Mouse (Mus musculus) left cerebral cortex, postnatal 25 days (tissue): ENCODE data around the gene Ifngr1. TPM values are rescaled to one million over a fixed set of nuclear protein-coding genes. Genes with fewer than 3 reads are reported as not detected.
"Not testable (repeated sequence)": the region's sequence is repeated elsewhere in the genome, so short reads cannot be mapped to it uniquely, and the experiment has no call there.

Source experiments
- DNase-seq, 2 experiments: peaks; one replicate each; pipeline ENCODE4 v3.0.0; 2022; ENCODE audit warnings: low spot score in 2 of 2, mixed read lengths in 1 of 2
- intact Hi-C: fragments of 180-260 bp; cut with DNase I; formaldehyde crosslinking; loops from one replicate; pipeline ENCODE4 v1.15.1; 2025
- total RNA-seq, 2 experiments: library from RNA; stranded (reverse); gene quantifications; 2 replicates each; pipeline ENCODE4 v1.2.3; 2021

Gene Ifngr1
- total RNA-seq, 2 experiments from 2014 or later = 19.9 to 20.9 TPM

DNA sequence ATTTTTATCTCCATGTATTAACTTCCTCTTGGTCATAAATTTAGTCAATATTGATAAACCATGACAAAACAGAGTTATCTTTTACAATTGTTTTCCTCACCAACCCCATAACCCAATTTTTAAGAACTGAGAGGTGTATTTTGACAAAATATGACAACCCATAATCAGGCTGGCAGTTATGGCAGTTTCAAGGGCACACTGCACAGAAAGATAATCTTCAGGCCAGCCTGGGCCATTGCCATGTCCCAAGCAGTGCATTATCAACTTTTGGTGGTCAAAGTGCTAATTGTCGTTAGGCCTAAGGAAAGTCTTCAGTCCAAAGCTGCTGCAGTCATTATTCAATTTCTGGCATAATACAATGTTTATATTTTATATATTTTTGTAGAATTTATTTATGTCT lies 6.9 kb upstream of the Ifngr1 start:
- intact Hi-C loops = no loop called here
- no peak for DNase-seq

DNA sequence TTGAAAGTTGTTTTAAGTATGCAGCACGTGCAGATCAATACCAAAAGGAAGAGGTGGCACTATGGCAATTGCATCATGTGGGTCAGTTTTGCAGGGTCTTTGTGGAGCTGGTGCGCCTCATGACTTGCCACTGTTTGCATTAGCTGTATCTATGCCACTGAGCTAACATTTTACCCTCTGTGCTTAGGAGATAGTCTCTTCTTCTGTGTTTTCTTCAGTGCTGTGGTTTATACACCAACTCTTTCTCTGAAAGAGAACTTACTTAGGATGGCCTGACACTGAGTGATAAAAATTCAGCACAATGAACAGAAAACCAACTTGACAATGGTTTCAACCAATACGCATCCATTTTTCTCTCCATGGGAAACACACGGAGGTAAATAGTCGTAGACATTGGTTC lies 5.9 kb upstream of the Ifngr1 start:
- intact Hi-C loops = no loop called here
- DNase-seq = no peak

DNA sequence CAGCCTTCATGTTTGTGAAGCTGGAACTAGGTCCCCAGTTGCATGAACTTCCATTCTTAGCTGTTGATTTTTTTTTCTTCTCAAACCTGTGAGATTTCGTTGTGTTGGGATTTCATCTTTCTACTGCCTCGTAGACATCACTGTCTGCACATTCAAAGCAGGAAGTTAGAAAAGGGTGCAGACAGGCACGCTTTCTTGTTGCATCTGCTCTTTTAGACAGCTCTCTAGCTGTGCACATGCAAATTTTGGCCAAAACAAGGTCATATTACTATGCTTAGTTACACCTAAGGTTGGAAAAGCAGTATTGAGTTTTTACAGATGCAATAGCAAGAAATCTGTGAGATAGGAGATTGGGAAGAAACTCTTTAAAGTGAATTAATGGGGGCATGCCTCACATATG lies 4.5 kb upstream of the Ifngr1 start:
- intact Hi-C loops = no loop called here
- no peak for DNase-seq

DNA sequence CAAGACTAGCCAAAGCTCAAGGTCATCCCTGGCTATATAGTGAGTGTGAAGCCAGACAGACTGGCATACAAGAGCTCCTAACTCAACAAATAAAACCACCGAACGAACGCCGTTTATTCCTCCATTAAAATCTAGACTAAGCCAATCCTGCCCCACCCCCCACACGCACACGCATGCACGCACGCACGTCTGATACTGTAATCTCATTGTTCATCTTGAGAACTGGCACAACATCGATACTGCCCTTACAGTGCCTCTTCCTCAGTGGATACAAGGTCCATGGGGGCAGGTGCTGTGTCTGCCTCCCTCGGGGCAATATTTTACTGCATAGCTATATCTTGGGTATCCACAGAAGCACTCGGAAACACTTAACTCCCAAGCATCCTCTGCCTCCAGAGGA lies 2.1 kb upstream of the Ifngr1 start:
- intact Hi-C loops = loop anchor here (10.0 kb wide), 1 partner anchor 315 kb away; the partner anchor contains the start of gene Pex7
- DNase-seq = no peak

DNA sequence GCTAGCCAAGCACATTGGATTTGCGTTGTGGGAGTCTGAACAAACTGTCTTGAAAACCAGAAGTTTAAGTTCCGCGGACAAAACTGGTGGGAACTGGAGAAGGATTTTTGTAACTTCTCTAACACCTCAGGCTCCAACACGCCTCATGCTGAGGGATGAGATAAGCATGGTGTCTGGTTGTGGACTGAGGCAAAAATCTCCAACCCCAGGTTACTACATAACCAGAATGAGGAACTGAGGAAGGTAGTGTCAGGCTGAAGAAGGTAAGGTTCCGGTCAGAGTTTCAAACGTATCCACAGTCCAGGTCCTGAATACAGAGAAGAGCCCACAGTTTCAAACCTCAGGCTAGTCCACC lies 486 bp upstream of the Ifngr1 start:
- intact Hi-C loops = loop anchor here (10.0 kb wide), 1 partner anchor 314 kb away; the partner anchor contains the start of gene Pex7

DNA sequence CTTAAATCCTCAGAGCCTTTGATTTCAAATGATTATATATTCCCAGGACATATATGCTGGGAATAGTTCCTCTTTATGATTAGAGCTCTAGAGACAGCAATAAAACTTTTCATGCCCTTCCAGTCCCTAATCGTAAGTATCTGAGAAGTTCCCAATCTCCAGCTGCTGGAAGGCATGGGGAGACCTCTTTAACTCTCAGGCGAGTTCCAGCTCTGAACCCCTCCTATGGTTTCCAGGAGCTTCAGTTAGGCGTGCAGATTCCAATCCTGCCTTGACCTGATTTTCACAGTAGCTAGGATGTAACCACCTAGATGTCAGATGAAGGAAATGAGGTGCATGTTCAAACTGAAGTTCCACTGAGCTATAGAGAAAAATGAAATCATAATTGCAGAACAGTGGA lies 807 bp downstream of the Ifngr1 start:
- intact Hi-C loops = loop anchor here (10.0 kb wide), 1 partner anchor 312 kb away; the partner anchor contains the start of gene Pex7
- DNase-seq = no peak

More for the DNA sequence above, 486 bp upstream of the Ifngr1 start:
- DNase-seq = no peak

DNA sequence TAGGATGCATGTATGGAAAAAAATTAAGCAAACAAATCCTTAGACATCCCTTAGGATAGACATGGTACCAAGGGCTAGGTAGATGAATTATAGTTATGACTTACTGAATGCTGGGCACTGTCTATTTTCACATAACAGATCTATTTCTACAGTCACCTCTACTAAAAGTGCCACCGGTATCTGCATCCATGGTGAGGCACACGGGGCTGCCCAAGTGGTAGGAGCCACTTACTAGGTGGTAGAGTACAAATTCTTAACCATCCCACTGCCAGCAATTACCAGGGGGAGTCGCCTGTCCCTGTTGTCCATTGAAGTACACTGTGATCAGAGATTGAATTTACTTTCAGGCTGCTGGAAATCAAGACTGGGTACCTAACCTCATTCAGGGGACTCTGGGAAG lies 1.5 kb downstream of the Ifngr1 start:
- DNase-seq = no peak
- intact Hi-C loops = loop anchor here (10.0 kb wide), 1 partner anchor 312 kb away; the partner anchor contains the start of gene Pex7

DNA sequence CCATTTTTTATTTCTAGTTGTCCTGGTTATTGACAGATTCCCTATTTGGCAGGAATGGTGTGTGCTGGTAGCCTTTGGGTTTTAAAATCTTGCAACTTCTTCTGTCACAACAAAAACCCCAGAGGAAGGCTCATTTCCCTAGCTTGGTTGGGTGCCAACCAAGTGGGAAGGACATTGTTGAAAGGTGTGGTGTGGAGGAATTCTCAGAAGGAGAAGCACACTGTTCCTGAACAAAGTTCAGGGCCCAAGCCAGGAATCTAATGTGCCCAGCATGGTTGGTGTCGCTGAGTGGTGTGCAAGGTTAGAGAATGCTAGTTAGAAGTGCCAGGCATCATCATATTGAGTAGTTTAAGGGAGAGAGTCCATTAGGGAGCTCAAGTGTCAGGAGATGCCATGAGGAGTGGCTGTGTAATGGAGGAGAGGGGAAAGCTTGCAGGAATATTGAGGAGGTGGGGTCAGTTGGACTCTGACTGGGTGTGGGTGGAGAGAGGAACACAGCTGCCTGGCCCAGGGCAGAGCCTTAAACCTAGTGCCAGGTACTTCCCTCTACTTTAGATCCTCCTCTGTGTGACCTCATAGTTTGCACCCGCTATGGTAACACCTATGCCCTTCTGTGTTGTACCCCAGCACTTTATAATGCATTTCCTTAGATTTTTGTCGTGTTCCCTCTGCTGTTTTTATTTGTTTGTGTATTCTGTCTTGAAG lies 2.6 kb downstream of the Ifngr1 start:
- intact Hi-C loops = loop anchor here (10.0 kb wide), 1 partner anchor 310 kb away; the partner anchor contains the start of gene Pex7
- no peak for DNase-seq

DNA sequence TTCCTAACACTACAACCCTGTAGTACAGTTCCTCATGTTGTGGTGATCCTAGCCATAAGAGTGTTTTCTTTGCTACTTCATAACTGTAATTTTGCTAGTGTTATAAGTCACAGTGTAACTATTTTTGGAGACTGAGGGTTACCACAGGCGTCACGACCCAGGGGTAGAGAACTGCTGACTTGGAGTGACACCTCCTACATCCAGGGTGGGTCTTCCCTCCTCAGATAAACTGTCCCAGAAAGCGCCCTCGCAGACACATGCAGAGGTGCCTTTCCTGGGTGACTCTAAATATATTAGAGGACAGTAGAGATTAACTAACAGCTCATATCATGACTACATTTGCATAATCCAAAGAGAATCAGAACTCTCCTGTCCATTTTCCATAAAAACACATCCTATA lies 5.1 kb downstream of the Ifngr1 start:
- intact Hi-C loops = loop anchor here (10.0 kb wide), 1 partner anchor 308 kb away; the partner anchor contains the start of gene Pex7

DNA sequence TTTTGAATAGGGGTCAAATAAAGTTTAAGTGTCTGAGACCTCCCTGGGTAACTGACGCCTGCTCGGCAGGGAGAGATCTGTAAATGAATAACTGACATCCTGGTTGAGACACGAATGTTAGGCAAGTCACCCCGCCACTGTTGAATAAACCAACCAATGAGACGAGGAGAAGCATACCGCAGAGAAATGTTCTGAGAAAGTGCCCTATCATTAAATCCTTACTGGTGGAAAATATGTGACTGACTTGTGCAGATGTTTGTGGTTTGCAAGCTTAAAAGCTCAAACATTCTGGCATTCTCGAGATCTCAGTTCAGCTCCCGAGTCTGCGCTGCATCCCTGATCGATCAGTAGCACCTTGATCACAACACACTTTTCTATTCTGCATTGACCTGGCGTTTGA lies 6.3 kb downstream of the Ifngr1 start:
- no peak for DNase-seq
- intact Hi-C loops = loop anchor here (10.0 kb wide), 1 partner anchor 307 kb away; the partner anchor contains the start of gene Pex7

More for the DNA sequence above, 5.1 kb downstream of the Ifngr1 start:
- DNase-seq = no peak

DNA sequence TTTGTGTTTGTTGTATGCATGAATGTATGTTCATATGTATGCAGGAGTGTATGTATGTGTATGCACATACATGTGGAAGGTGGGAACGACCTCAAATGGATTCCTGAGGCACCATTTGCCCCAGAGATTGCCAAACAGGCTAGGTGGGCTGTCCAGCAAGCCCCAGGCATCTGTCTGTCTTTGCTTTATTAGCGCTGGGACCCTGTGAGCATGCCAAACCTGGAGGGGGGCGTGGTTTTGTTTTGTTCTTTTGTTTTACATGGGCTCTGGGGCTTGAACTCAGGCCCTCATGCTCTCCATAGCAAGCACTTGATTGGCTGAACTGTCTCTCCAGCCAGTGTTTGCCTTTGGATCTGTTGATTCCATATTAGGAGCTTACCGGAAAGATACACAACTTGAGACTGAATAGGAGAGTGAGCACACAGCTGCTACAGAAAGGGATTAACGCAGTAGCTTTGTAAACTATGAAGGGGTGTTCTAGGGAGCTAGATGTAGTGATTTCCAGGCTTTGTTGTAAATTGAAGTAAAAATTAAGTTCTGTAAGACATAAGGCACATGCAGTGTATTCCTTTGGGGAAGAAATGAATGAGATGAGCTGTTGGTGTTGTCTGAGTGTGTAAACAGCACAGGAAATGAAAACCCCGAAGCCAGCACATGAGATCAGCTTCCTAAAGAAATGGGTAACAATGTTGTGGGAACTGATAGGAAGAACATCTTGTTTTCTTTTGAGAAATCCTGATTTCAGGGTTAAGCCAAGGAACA lies 7.8 kb downstream of the Ifngr1 start:
- intact Hi-C loops = loop anchor here (10.0 kb wide), 1 partner anchor 305 kb away; the partner anchor contains the start of gene Pex7
- no peak for DNase-seq

DNA sequence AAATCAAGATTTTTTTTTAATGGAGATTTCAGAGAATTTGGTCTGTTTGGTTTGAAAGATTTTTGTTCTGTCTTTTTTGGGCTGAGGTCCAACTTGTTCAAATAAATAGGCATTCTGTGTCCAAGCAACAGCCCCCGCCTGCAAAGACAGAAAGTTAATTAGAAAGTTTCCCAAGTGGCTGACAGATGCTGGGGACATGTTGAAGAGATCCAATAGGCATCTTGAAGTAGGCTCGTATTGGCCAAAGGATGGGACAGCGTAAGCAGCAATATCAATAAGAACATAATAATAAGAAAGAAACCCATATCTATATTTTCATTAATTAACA lies 8.3 kb downstream of the Ifngr1 start:
- intact Hi-C loops = no loop called here
- DNase-seq = no peak

DNA sequence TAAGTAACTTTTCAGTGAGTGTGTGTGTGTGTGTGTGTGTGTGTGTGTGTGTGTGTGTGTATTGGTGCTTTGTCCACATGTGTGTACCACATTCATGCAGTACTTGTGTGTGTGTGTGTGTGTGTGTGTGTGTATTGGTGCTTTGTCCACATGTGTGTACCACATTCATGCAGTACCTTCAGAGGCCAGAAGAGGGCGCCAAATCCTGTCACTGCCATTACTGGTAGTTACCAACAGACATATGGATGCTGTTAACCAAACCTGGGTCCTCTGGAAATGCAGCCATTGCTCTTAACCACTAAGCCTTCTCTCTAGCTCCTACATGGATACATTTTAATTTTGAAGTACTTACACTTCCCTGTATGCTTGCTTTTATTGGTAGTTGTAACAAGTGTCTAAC lies 9.8 kb downstream of the Ifngr1 start:
- intact Hi-C loops, DNase-seq: not testable (repeated sequence)

DNA sequence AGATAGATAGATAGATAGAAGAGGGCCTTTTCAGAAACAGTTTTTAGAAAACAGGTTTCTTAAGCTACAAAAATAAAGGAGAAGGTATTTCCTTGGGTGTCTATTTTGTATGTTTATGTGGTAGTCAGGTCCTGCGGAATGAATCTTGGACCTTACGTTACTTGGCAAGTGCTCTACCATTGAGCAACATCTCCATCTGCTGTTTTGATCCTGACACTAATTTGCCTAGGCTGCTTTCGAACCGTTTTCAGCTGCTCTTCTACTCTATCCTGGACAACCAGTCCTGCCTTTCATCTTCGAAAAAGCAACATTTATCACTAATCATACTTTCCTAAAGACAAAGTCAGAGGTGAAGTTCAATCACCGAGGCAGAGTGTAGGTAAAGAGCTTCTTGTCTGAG lies 11.5 kb downstream of the Ifngr1 start:
- intact Hi-C loops = no loop called here
- DNase-seq = no peak

DNA sequence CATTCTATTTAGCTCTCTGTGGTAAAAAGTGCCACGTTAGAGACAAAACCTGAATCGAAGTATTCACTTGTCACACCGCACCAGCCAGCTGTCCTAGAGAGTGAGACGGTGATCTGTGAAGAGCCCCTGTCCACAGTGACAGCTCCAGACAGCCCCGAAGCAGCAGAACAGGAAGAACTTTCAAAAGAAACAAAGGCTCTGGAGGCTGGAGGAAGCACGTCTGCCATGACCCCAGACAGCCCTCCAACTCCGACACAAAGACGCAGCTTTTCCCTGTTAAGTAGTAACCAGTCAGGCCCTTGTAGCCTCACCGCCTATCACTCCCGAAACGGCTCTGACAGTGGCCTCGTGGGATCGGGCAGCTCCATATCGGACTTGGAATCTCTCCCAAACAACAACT lies 17.4 kb downstream of the Ifngr1 start:
- DNase-seq = no peak
- intact Hi-C loops = no loop called here

DNA sequence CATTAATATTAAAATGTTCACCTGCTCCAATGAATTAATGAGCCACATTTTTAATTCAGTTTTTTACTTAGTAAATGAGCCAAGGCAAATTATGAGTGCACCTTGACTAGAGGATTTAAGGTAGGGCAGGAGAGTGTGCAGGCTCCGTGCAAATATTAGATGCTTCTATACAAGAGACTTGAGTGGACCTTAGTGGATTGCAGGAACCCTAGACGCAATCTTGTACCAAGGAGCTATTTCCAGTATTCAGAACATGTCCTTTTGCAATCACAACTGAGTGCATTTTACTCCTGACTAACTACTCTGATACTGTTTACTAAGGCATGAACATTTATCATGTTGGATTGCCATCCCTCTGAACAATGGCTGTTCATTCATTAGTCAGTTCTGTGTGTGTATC lies 19.9 kb downstream of the Ifngr1 start:
- intact Hi-C loops = no loop called here
- DNase-seq = no peak

DNA sequence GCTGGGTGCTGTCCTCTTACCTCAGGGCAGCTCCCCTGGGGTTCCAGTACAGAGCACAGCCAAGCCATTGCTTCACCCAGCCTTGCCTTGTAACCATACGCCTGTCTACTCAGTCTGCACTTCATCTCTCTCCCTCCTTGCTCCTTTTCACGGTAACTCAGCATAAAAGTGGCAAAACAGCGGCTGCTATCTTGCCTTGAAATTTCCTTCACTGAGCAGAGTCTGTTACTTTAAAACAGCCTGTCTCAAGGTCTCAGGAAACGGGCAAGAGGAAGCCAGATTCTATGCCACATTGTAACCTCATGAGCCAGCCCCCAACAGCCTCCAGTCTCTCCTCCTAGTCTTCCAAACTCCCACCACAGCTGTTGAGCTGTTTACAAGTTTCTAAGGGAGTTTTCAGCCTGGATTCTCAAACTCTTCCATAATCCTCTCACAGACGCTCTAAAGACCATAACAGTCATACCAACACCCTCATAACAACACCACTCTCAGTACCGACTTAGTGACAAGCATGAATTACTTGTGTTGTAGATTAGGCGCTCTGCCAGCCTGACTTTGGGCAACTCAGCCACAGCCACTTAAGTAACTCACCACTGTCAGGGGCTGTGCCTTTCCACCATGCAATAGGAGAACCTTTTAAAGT lies 21.5 kb downstream of the Ifngr1 start:
- DNase-seq = no peak
- intact Hi-C loops = no loop called here

DNA sequence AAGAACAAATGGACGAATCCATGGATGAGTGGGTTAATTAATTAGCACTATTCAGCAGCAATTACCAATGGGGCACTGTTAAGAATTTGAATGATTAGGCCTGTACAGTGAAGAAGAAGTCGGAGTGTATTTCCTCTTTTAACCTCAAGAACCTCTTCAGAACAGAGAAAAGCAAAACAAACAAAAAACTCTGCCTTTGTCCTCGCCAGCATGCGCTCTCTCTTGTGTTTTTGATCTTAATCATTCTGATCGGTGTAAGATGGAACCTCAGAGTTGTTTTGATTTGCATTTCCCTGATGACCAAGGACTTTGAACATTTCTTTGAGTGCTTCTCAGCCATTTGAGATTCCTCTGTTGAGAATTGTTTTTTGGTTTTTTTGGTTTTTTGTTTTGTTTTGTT lies 28.0 kb downstream of the Ifngr1 start:
- DNase-seq = no peak
- intact Hi-C loops = no loop called here

DNA sequence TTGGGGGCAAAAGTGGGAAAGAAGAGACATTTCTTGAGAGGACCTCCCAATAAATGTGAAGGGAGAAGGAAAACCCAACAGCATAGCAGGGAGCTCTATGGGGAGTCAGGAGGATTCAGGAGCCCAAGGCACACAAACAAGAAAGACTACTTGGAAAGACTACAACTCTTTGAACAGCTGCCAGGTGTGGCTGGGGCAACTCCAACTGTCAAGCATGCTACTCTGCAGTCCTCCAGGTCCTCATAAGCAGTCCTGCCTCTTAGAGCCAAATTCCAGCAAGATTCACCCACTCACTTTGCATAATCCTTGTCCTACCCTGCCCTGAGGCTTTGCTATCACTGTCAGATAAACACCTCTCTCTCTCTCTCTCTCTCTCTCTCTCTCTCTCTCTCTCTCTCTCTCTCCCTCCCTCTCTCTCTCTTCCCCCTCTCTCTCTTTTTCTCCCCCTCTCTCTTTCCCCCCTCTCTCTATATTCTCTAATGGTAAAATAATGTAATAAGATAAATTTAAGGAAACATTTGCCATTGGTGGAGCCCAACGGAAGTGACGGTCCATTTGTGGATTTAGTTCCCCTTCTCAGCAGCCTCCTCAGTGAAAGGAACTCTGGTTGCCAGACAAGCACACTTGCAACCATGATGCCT lies 29.8 kb downstream of the Ifngr1 start, which contains the start of gene Il22ra2:
Gene Il22ra2 (plus strand): TSS at position 591 of the 641 bp plus-strand sequence.
- DNase-seq = no peak
- intact Hi-C loops = no loop called here

DNA sequence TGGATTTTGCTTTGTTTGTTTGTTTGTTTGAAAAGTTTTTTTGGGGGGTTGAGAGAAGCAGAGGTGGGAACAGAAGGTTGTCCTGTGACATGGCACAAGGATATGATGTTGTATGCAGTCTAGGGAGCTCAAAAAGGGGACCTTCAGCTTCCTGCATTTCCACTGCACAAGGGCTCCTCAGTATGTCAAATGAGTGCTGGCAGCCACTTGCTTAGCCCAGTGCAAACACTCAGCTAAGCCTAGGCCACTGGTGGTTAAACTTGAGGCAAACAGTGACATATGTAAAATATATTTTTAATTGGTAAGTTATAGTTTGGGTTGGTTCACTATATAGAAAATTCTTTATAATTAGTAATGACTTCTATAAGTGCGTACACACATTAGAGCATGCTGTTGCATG lies 32.9 kb downstream of the Ifngr1 start:
- intact Hi-C loops = no loop called here
- no peak for DNase-seq
